Mouse (Mus musculus): ENCODE data around the gene Mief1. TPM values are rescaled to one million over a fixed set of nuclear protein-coding genes. Genes with fewer than 3 reads are reported as not detected.

The Mief1 gene
- polyA plus RNA-seq, 1 experiment from 2014 or later, result 8.6 TPM

DNA sequence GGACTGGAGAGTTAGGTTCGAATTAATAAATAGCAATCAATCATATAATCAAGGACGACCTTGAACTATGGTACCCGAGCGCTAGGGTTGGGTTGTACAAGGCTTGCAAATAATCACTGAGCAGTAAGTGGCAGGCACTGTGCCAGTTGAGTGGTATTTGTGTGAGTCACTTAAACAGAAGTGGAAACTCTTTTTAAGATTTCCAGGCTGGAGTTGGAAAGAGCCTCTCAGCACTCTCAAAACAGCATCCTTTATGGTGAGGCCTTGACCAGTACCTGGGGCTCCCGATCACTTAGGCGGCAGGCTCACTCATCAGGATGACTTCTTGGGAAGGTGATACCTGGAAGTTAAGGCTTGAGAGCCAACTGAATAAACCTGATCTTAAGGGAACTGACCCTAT lies 20.4 kb downstream of the Mief1 start:
- 45% methylated on average over 6 of the region's 6 CpGs for WGBS (ENCODE audit: insufficient replicate concordance)
- ATAC-seq (no peak), DNase-seq (no peak)
- Histone ChIP-seq H3K27ac (ENCODE audit: low read depth) (peak overlapping the region; percentile 99), H3K9ac (replicated peaks) (peak overlapping the region; percentile 82), H3K4me2 (ENCODE audit: low read depth, low read length) (peak overlapping the region; percentile 99), H3K9me3 (ENCODE audit: low read length) (no peaks in the 10 kb centered on the region), H3K4me1 (ENCODE audit: insufficient read depth) (peaks cover 68% of the 10 kb centered on the region), H3K27me3 (ENCODE audit: insufficient read depth, low read length) (no peaks in the 10 kb centered on the region), H3K36me3 (replicated peaks; ENCODE audit: insufficient read depth, low read length) (peaks cover 54% of the 10 kb centered on the region), H3K4me3 (ENCODE audit: low read depth, low read length) (peak overlapping the region; percentile 83)
- TF ChIP-seq EP300 (IDR thresholded peaks at IDR 0.05; ENCODE audit: low read depth) (no peak), CTCF (IDR thresholded peaks at IDR 0.05; ENCODE audit: low read depth) (no peak)

DNA sequence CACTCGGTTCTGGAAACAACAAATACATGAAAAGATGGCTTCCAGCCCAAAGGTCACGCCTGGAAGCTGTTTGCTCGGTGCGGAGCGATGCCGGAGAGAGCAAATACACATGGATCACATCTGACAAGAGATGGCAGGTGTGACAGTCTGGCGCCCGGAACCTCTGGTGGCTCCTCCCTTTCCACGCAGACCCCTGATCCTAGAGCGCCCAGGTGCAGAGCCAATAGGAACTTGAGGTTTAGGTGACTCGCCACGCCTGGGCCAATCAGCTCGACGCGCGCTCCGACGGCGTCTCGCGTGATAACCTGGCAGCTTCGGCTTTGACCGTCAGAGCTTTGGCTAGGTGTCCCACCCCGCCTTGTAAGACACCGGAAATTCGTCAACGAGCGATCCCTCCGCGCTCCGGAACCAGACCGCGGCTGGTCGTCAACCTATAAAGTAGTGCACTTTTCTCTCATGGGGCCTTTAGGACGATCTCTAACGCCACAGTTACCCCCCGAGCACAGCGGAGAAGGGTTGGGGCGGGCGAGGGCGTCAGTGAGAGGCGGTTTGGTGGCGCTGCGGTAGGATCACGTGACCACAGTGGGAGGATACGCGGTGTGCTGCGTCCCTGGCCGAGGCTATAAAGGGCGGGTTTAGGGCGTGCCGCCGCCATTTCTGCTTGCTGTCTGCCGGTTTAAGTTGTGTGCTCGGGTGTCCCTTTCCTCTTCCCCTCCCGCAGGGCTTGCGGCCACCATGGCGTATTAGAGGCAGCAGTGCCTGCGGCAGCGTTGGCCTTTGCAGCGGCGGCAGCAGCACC lies 21.2 kb downstream of the Mief1 start, which contains the start of gene Atf4:
Gene Atf4, plus strand, starts transcription at position 338 of the 799 bp plus-strand sequence.
- H3K4me3 ChIP-seq (ENCODE audit: low read depth, low read length), result peak within 1 kb of the TSS; percentile 83
- no peaks in the 10 kb centered on the region for H3K27me3 ChIP-seq (ENCODE audit: insufficient read depth, low read length)
- H3K9ac ChIP-seq (replicated peaks), result peak within 1 kb of the TSS; percentile 97
- TF ChIP-seq EP300 (IDR thresholded peaks at IDR 0.05; ENCODE audit: low read depth) (peak; percentile 85), CTCF (IDR thresholded peaks at IDR 0.05; ENCODE audit: low read depth) (no peak)
- H3K4me2 ChIP-seq (ENCODE audit: low read depth, low read length), result peak within 1 kb of the TSS; percentile 99
- 0% methylated on average over 59 of the region's 62 CpGs for WGBS (ENCODE audit: insufficient replicate concordance)
- DNase-seq (peak; percentile 97), ATAC-seq (peak; percentile 87)
- peaks cover 52% of the 10 kb centered on the region for H3K36me3 ChIP-seq (replicated peaks; ENCODE audit: insufficient read depth, low read length)
- peak within 1 kb of the TSS; percentile 99 for H3K27ac ChIP-seq (ENCODE audit: low read depth)
- H3K9me3 ChIP-seq (ENCODE audit: low read length), result no peaks in the 10 kb centered on the region
- H3K4me1 ChIP-seq (ENCODE audit: insufficient read depth), result peaks cover 64% of the 10 kb centered on the region

DNA sequence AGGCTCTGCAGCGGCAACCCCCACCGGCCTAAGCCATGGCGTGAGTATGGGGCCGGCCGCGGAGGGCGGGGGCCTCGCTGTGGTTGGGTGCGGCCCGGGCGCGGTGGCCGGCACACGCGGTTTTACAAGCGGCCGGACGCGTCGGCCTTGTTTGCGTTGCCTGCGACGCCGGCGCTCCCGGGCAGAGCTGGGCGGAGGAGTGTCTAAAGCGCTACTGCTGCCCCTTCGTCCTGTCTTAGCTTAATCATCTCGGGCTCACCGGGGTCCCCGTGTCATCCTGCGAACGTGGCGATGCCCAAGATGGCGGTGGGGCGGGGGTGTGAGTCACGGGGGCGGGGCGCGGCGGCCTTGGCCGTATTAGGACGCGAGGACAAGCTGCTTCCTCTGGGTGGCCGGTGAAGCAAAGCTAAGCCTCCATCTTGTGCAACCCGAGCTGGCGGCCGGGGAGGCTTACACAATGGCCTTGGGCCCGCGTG lies 21.9 kb downstream of the Mief1 start:
- Histone ChIP-seq H3K9me3 (ENCODE audit: low read length) (no peaks in the 10 kb centered on the region), H3K4me2 (ENCODE audit: low read depth, low read length) (peak overlapping the region; percentile 99), H3K4me3 (ENCODE audit: low read depth, low read length) (peak overlapping the region; percentile 83), H3K27me3 (ENCODE audit: insufficient read depth, low read length) (no peaks in the 10 kb centered on the region), H3K27ac (ENCODE audit: low read depth) (peak overlapping the region; percentile 99), H3K4me1 (ENCODE audit: insufficient read depth) (peaks cover 62% of the 10 kb centered on the region), H3K36me3 (replicated peaks; ENCODE audit: insufficient read depth, low read length) (peaks cover 54% of the 10 kb centered on the region), H3K9ac (replicated peaks) (peak overlapping the region; percentile 97)
- DNase-seq, result peak; percentile 94
- ATAC-seq, result peak; percentile 59
- TF ChIP-seq EP300 (IDR thresholded peaks at IDR 0.05; ENCODE audit: low read depth) (no peak), CTCF (IDR thresholded peaks at IDR 0.05; ENCODE audit: low read depth) (no peak)
- 3% methylated on average over 45 of the region's 51 CpGs for WGBS (ENCODE audit: insufficient replicate concordance)

DNA sequence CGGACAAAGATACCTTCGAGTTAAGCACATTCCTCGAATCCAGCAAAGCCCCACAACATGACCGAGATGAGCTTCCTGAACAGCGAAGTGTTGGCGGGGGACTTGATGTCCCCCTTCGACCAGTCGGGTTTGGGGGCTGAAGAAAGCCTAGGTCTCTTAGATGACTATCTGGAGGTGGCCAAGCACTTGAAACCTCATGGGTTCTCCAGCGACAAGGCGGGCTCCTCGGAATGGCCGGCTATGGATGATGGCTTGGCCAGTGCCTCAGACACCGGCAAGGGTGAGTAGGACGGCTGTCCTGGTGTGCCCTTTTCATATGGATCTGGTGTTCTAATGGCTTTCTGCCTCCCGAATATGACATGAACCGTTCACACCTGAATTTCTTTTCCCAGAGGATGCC lies 22.4 kb downstream of the Mief1 start:
- Histone ChIP-seq H3K27ac (ENCODE audit: low read depth) (peak overlapping the region; percentile 99), H3K4me1 (ENCODE audit: insufficient read depth) (peaks cover 56% of the 10 kb centered on the region), H3K36me3 (replicated peaks; ENCODE audit: insufficient read depth, low read length) (peaks cover 48% of the 10 kb centered on the region), H3K4me2 (ENCODE audit: low read depth, low read length) (peak overlapping the region; percentile 99), H3K9me3 (ENCODE audit: low read length) (no peaks in the 10 kb centered on the region), H3K27me3 (ENCODE audit: insufficient read depth, low read length) (no peaks in the 10 kb centered on the region), H3K9ac (replicated peaks) (peak overlapping the region; percentile 97), H3K4me3 (ENCODE audit: low read depth, low read length) (peak overlapping the region; percentile 83)
- WGBS (ENCODE audit: insufficient replicate concordance), result 8% methylated on average over 16 of the region's 16 CpGs
- ATAC-seq (no peak), DNase-seq (no peak)
- TF ChIP-seq CTCF (IDR thresholded peaks at IDR 0.05; ENCODE audit: low read depth) (no peak), EP300 (IDR thresholded peaks at IDR 0.05; ENCODE audit: low read depth) (no peak)

DNA sequence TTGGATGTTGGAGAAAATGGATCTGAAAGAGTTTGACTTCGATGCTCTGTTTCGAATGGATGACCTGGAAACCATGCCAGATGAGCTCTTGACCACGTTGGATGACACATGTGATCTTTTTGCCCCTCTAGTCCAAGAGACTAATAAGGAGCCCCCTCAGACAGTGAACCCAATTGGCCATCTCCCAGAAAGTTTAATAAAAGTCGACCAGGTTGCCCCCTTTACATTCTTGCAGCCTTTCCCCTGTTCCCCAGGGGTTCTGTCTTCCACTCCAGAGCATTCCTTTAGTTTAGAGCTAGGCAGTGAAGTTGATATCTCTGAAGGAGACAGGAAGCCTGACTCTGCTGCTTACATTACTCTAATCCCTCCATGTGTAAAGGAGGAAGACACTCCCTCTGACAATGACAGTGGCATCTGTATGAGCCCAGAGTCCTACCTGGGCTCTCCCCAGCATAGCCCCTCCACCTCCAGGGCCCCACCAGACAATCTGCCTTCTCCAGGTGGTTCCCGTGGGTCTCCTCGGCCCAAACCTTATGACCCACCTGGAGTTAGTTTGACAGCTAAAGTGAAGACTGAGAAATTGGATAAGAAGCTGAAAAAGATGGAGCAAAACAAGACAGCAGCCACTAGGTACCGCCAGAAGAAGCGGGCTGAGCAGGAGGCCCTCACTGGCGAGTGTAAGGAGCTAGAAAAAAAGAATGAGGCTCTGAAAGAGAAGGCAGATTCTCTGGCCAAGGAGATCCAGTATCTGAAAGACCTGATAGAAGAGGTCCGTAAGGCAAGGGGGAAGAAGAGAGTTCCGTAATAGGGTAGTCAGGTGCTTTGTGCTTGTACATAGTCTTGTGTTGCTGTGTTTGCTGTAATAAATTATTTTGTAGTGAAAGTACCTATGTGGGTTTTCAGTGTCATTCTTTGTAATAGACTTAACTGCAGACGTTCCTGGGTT lies 23.1 kb downstream of the Mief1 start:
- peaks cover 45% of the 10 kb centered on the region for H3K36me3 ChIP-seq (replicated peaks; ENCODE audit: insufficient read depth, low read length)
- peak overlapping the region; percentile 99 for H3K27ac ChIP-seq (ENCODE audit: low read depth)
- no peak for DNase-seq
- peaks cover 51% of the 10 kb centered on the region for H3K4me1 ChIP-seq (ENCODE audit: insufficient read depth)
- no peaks in the 10 kb centered on the region for H3K27me3 ChIP-seq (ENCODE audit: insufficient read depth, low read length)
- H3K9ac ChIP-seq (replicated peaks), result peak overlapping the region; percentile 97
- peak overlapping the region; percentile 99 for H3K4me2 ChIP-seq (ENCODE audit: low read depth, low read length)
- no peaks in the 10 kb centered on the region for H3K9me3 ChIP-seq (ENCODE audit: low read length)
- peak overlapping the region; percentile 83 for H3K4me3 ChIP-seq (ENCODE audit: low read depth, low read length)
- TF ChIP-seq EP300 (IDR thresholded peaks at IDR 0.05; ENCODE audit: low read depth) (no peak), CTCF (IDR thresholded peaks at IDR 0.05; ENCODE audit: low read depth) (no peak)
- 59% methylated on average over 12 of the region's 12 CpGs for WGBS (ENCODE audit: insufficient replicate concordance)
- no peak for ATAC-seq

All from liver, postnatal 0 days (tissue).